In the genomic region with DNA sequence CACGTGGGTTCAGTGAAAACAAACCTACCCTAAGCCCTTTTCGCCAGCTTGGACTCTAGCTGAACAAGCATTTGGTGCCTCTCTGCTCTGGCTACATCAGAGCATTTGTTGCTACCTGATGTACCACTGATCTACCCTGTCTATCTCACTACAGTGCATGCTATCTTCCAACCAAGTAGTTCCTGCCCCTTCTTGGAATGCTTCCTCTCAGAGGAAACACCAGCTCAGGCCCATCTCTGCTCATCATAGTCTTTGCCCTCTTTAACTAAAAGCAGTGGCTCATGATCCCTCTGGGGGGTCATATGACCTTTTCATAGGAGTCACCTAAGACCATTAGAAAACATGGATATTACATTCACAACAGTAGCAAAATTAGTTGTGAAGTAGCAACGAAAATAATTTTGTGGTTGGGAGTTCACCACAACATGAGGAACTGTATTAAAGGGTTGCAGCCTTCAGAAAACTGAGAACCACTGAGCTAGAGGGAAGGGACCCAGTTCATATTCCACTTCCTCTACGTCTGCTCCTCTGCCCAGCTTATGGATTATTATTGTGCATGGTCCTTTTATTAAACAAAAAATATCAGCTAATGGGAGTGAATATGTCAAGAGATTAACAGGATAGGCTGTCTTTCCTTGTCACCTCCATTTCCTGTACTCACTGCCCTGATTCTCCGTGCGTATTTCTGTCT, we compare ENCODE assay signal across 25 mouse cellular contexts.
"Had no signal": no experiment of that assay in that cellular context is flagged by ENCODE, and none has a peak within 500 bp of the region (broad histone marks: within the 10 kb centered on the region; RNA-seq: fewer than 3 reads in every experiment).

No protein-coding gene starts in this region.

- H3K27me3 ChIP-seq: heart, embryonic 12.5 days; hindbrain, embryonic 13.5 days; hindbrain, embryonic 15.5 days; kidney, embryonic 15.5 days; limb, embryonic 12.5 days had no signal

- H3K36me3 ChIP-seq: heart, embryonic 10.5 days; heart, embryonic 12.5 days; hindbrain, embryonic 15.5 days; kidney, embryonic 15.5 days; limb, embryonic 10.5 days; limb, embryonic 12.5 days had no signal

- H3K4me2 ChIP-seq: heart, embryonic 12.5 days; hindbrain, embryonic 13.5 days; hindbrain, embryonic 15.5 days; kidney, embryonic 15.5 days; limb, embryonic 12.5 days; liver, embryonic 11.5 days had no signal

- H3K4me1 ChIP-seq: hindbrain, embryonic 15.5 days; kidney, embryonic 15.5 days; limb, embryonic 10.5 days; limb, embryonic 12.5 days had no signal

- H3K9me3 ChIP-seq: hindbrain, embryonic 15.5 days; kidney, embryonic 15.5 days had no signal

- H3K9ac ChIP-seq: heart, embryonic 12.5 days; hindbrain, embryonic 13.5 days; hindbrain, embryonic 15.5 days; kidney, embryonic 15.5 days; limb, embryonic 12.5 days had no signal

- H3K27ac ChIP-seq: gastrocnemius, adult 2 months; heart, embryonic 10.5 days; hindbrain, embryonic 13.5 days; hindbrain, embryonic 15.5 days; hindbrain, postnatal 0 days; kidney, embryonic 15.5 days; kidney, postnatal 0 days; left cerebral cortex, adult 2 months; limb, embryonic 10.5 days; limb, embryonic 12.5 days had no signal

- DNase-seq: gastrocnemius, adult 2 months; gastrocnemius, postnatal 14 days; gastrocnemius, postnatal 36 days; heart, adult 18-20 months; heart, postnatal 10 days; heart, postnatal 4 days; kidney, adult 11 months; kidney, adult 2 months; kidney, adult 9 months; kidney, postnatal 14 days; kidney, postnatal 36 days; layer of hippocampus, adult 9-11 months; liver had no signal

- H3K4me3 ChIP-seq: gastrocnemius, adult 2 months; heart, embryonic 10.5 days; heart, embryonic 12.5 days; hindbrain, embryonic 13.5 days; hindbrain, embryonic 15.5 days; kidney, embryonic 15.5 days; left cerebral cortex, adult 2 months; limb, embryonic 10.5 days; limb, embryonic 12.5 days had no signal

- ATAC-seq: hindbrain, postnatal 0 days; intestine, embryonic 16.5 days had no signal
